14 mouse cellular contexts compared by ENCODE assay signal in the genomic region with DNA sequence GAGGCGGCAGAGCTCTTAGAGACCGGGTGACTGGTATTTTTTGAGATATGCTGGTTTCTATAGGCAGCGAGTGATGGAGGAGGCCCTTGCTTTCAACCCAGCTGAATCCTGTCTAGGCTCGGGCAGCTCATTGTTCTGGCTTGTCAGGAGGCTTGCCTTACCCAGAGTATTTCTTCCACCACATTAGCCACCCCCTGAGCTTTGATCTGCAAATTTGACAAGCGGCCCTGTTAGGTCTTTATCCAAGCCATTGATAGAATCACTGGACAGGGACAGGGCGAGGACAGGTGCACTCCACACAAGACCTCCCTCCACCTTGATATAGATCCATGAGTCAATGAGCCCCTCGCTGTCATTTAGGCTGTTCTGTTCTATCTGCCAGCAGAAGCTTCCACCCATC.
DNase-seq lines count a peak whose midpoint lies in the region; ATAC-seq and TF ChIP-seq lines count a peak whose summit lies in the region.
"Had no signal": no experiment of that assay in that cellular context is flagged by ENCODE, and none has a peak within 500 bp of the region (broad histone marks: within the 10 kb centered on the region; RNA-seq: fewer than 3 reads in every experiment).

No protein-coding gene starts in this region.

- H3K27ac ChIP-seq in neural tube, embryonic 11.5 days (ENCODE audit: low read depth, low read length), result no peak overlapping the region
- H3K27ac ChIP-seq in forebrain, embryonic 14.5 days (ENCODE audit: low read depth, low read length), result 0 out of 2 replicates have a peak overlapping the region, but pooled peaks have one; percentile 22
- no peak overlapping the region for H3K27ac ChIP-seq in midbrain, postnatal 0 days (ENCODE audit: low read depth, low read length)
- no peak overlapping the region for H3K27ac ChIP-seq in stomach, postnatal 0 days (replicated peaks)
- H3K27ac ChIP-seq: intestine, embryonic 15.5 days; limb, embryonic 12.5 days; liver, embryonic 15.5 days had no signal

- H3K36me3 ChIP-seq in neural tube, embryonic 11.5 days (ENCODE audit: control insufficient read depth, insufficient read depth, low read length), result no peaks in the 10 kb centered on the region
- no peaks in the 10 kb centered on the region for H3K36me3 ChIP-seq in forebrain, embryonic 14.5 days (ENCODE audit: control insufficient read depth, insufficient read depth, low read length)
- H3K36me3 ChIP-seq in midbrain, postnatal 0 days (ENCODE audit: insufficient read depth, low read length), result no peaks in the 10 kb centered on the region
- H3K36me3 ChIP-seq in stomach, postnatal 0 days (ENCODE audit: control insufficient read depth, insufficient read depth, low read length), result no peaks in the 10 kb centered on the region
- H3K36me3 ChIP-seq: intestine, embryonic 15.5 days; limb, embryonic 12.5 days; liver, embryonic 15.5 days had no signal

- H3K4me1 ChIP-seq in neural tube, embryonic 11.5 days (ENCODE audit: control insufficient read depth, insufficient read depth, low read length), result peaks cover 3% of the 10 kb centered on the region; the same call in 1 of the 2 replicates
- no peaks in the 10 kb centered on the region; the same call in 1 of the 2 replicates for H3K4me1 ChIP-seq in forebrain, embryonic 14.5 days (ENCODE audit: control insufficient read depth, insufficient read depth, low read length)
- H3K4me1 ChIP-seq in midbrain, postnatal 0 days (ENCODE audit: insufficient read depth, low read length), result no peaks in the 10 kb centered on the region
- no peaks in the 10 kb centered on the region for H3K4me1 ChIP-seq in stomach, postnatal 0 days (replicated peaks; ENCODE audit: control insufficient read depth, insufficient read depth)
- H3K4me1 ChIP-seq: intestine, embryonic 15.5 days; liver, embryonic 15.5 days had no signal

- no peak for DNase-seq in cerebellum, adult 11-12 months
- DNase-seq in neural tube, embryonic 11.5 days (ENCODE audit: low spot score), result peak; percentile 34
- no peak for DNase-seq in neural tube, embryonic 10.5 days (ENCODE audit: extremely low spot score, low spot score)
- DNase-seq in forebrain, embryonic 14.5 days (ENCODE audit: low spot score), result peak; percentile 31
- DNase-seq in midbrain, postnatal 0 days (ENCODE audit: low spot score), result peak; percentile 54
- DNase-seq in stomach, postnatal 0 days (ENCODE audit: low spot score), result no peak
- DNase-seq in layer of hippocampus, adult 11-12 months (ENCODE audit: low spot score), result no peak
- DNase-seq: kidney, postnatal 14 days; spleen, adult 18-20 months had no signal

- no peak overlapping the region for H3K9ac ChIP-seq in neural tube, embryonic 11.5 days (ENCODE audit: low read length)
- H3K9ac ChIP-seq in forebrain, embryonic 14.5 days (ENCODE audit: low read length), result no peak overlapping the region
- no peak overlapping the region for H3K9ac ChIP-seq in midbrain, postnatal 0 days (replicated peaks; ENCODE audit: low read length, poor library complexity, severe bottlenecking)
- no peak overlapping the region for H3K9ac ChIP-seq in stomach, postnatal 0 days (ENCODE audit: low read length)
- H3K9ac ChIP-seq: intestine, embryonic 15.5 days; limb, embryonic 12.5 days; liver, embryonic 15.5 days had no signal

- no peak for TF ChIP-seq EP300 in stomach, postnatal 0 days (optimal IDR thresholded peaks at IDR 0.05)

- H3K27me3 ChIP-seq in neural tube, embryonic 11.5 days (ENCODE audit: control insufficient read depth, insufficient read depth, low read length), result no peaks in the 10 kb centered on the region
- H3K27me3 ChIP-seq in forebrain, embryonic 14.5 days (replicated peaks; ENCODE audit: control insufficient read depth, insufficient read depth, low read length), result no peaks in the 10 kb centered on the region
- no peaks in the 10 kb centered on the region for H3K27me3 ChIP-seq in midbrain, postnatal 0 days (ENCODE audit: insufficient read depth, low read length)
- no peaks in the 10 kb centered on the region for H3K27me3 ChIP-seq in stomach, postnatal 0 days (ENCODE audit: control insufficient read depth, insufficient read depth, low read length)
- H3K27me3 ChIP-seq: CH12.LX; intestine, embryonic 15.5 days; limb, embryonic 12.5 days; liver, embryonic 15.5 days had no signal

- H3K9me3 ChIP-seq in neural tube, embryonic 11.5 days (ENCODE audit: control insufficient read depth, low read length), result no peaks in the 10 kb centered on the region
- no peaks in the 10 kb centered on the region for H3K9me3 ChIP-seq in forebrain, embryonic 14.5 days (replicated peaks; ENCODE audit: control insufficient read depth, low read length)
- no peaks in the 10 kb centered on the region for H3K9me3 ChIP-seq in midbrain, postnatal 0 days (ENCODE audit: low read length)
- H3K9me3 ChIP-seq in stomach, postnatal 0 days (ENCODE audit: control insufficient read depth, low read length), result no peaks in the 10 kb centered on the region
- H3K9me3 ChIP-seq: intestine, embryonic 15.5 days; limb, embryonic 12.5 days had no signal

- H3K4me2 ChIP-seq in neural tube, embryonic 11.5 days (ENCODE audit: low read depth), result no peak overlapping the region
- H3K4me2 ChIP-seq in forebrain, embryonic 14.5 days (ENCODE audit: low read length), result no peak overlapping the region
- no peak overlapping the region for H3K4me2 ChIP-seq in midbrain, postnatal 0 days (ENCODE audit: low read depth, low read length, poor library complexity, severe bottlenecking)
- H3K4me2 ChIP-seq in stomach, postnatal 0 days (replicated peaks; ENCODE audit: low read depth), result no peak overlapping the region
- H3K4me2 ChIP-seq: intestine, embryonic 15.5 days; limb, embryonic 12.5 days; liver, embryonic 15.5 days had no signal

- H3K4me3 ChIP-seq in neural tube, embryonic 11.5 days (ENCODE audit: low read depth, low read length), result no peak overlapping the region
- H3K4me3 ChIP-seq in forebrain, embryonic 14.5 days (ENCODE audit: low read depth, low read length), result no peak overlapping the region
- H3K4me3 ChIP-seq in midbrain, postnatal 0 days (ENCODE audit: low read depth, low read length), result no peak overlapping the region
- H3K4me3 ChIP-seq in stomach, postnatal 0 days (ENCODE audit: low read depth, low read length), result no peak overlapping the region
- H3K4me3 ChIP-seq: intestine, embryonic 15.5 days; limb, embryonic 12.5 days; liver, embryonic 15.5 days had no signal

- WGBS in neural tube, embryonic 11.5 days, result 61% methylated on average over 7 of the region's 7 CpGs
- 13% methylated on average over 7 of the region's 7 CpGs for WGBS in forebrain, embryonic 14.5 days
- 37% methylated on average over 7 of the region's 7 CpGs for WGBS in midbrain, postnatal 0 days
- WGBS in stomach, postnatal 0 days, result 70% methylated on average over 7 of the region's 7 CpGs

- no peak for TF ChIP-seq CTCF in midbrain, postnatal 0 days (IDR thresholded peaks at IDR 0.05)
- TF ChIP-seq CTCF in stomach, postnatal 0 days (IDR thresholded peaks at IDR 0.05; ENCODE audit: low read depth), result no peak

- 0 out of 2 replicates have a peak, but pooled peaks have one; percentile 1 for ATAC-seq in cerebellum, adult (ENCODE audit: insufficient number of reproducible peaks, low FRiP score, low TSS enrichment)
- no peak for ATAC-seq in neural tube, embryonic 11.5 days (ENCODE audit: insufficient read depth, low FRiP score, low TSS enrichment)
- no peak for ATAC-seq in forebrain, embryonic 14.5 days
- ATAC-seq in midbrain, postnatal 0 days (ENCODE audit: low FRiP score), result no peak
- ATAC-seq in stomach, postnatal 0 days (ENCODE audit: low FRiP score, low TSS enrichment), result no peak
- ATAC-seq: intestine, embryonic 15.5 days had no signal

Comparison
In these comparisons a context has a peak if more than half of its experiments do, and no peak if none do; other contexts are left out.
1. DNase-seq: peak in neural tube, embryonic 11.5 days (single experiment), forebrain, embryonic 14.5 days (single experiment) and midbrain, postnatal 0 days (single experiment); none in cerebellum, adult 11-12 months (single experiment), neural tube, embryonic 10.5 days (single experiment), stomach, postnatal 0 days (single experiment) and layer of hippocampus, adult 11-12 months (single experiment).